Mouse (Mus musculus) hindbrain, embryonic 15.5 days (tissue): ENCODE measurements at regions not wholly inside any gene's neighbourhood (a gene's known extent, or its start where the extent isn't known, plus 50 kb on each side); places are given as distances from the start of the nearest gene placed in this dataset.

Experiments used
- ATAC-seq: fragments of 200-750 bp; cut with Nextera tagmentation; 2 replicates; pipeline ENCODE4 v1.8.0; 2017; ENCODE audit warnings: low read depth, moderate number of reproducible peaks, moderate TSS enrichment; ENCODE audit not compliant: low FRiP score
- H3K27ac ChIP-seq: fragments of 300-500 bp; sonication (generic); replicated peaks from 2 replicates; pipeline ENCODE4 v1.5.1; 2015; ENCODE audit warnings: mild to moderate bottlenecking, inconsistent platforms
- H3K27me3 ChIP-seq: fragments of 300-500 bp; sonication (generic); 2 replicates; pipeline ENCODE4 v1.6.1; 2015; ENCODE audit warnings: control low read depth, inconsistent platforms
- H3K36me3 ChIP-seq: fragments of 300-500 bp; sonication (generic); 2 replicates; pipeline ENCODE4 v1.6.1; 2015; ENCODE audit warnings: control low read depth, inconsistent platforms
- H3K4me1 ChIP-seq: fragments of 300-500 bp; sonication (generic); replicated peaks from 2 replicates; pipeline ENCODE4 v1.6.1; 2015; ENCODE audit warnings: control low read depth, inconsistent platforms
- H3K4me2 ChIP-seq: fragments of 300-500 bp; sonication (generic); 2 replicates; pipeline ENCODE4 v1.6.1; 2015; ENCODE audit warnings: moderate library complexity, mild to moderate bottlenecking, inconsistent platforms
- H3K4me3 ChIP-seq: fragments of 300-500 bp; sonication (generic); 2 replicates; pipeline ENCODE4 v1.5.1; 2015; ENCODE audit warnings: mild to moderate bottlenecking, inconsistent platforms
- H3K9ac ChIP-seq: fragments of 300-500 bp; sonication (generic); 2 replicates; pipeline ENCODE4 v1.6.1; 2015; ENCODE audit warnings: inconsistent platforms
- H3K9me3 ChIP-seq: fragments of 300-500 bp; sonication (generic); 2 replicates; pipeline ENCODE4 v1.6.1; 2016; ENCODE audit warnings: control low read depth, inconsistent platforms
- WGBS: fragments of 180-500 bp; shearing (Covaris S2); methylation state at CpG from one replicate; pipeline ENCODE4 v1.1.7; 2015; 5-methylcytosine and 5-hydroxymethylcytosine counted together

DNA sequence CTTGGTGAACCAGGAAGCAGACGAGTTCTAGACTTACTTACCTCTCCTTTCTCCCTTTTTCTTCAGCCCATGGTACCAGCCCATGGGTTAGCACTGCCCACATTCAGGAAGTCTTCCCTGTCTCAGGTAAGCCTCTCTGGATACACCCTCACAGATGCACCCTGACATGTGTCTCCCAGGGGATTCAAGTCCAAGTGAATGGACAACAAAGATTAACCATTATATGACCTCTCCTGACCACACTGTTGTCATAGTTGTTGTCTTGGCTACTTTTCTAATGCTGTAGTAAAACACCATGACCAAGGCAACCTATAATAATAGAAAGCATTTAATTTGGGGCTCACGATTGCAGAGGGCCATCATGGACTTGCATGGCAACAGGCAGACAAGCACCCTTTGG, 98.8 kb upstream of the Vash1 start:
- Histone ChIP-seq H3K36me3 (no peaks in the 10 kb centered on the region), H3K27ac (peak overlapping the region; percentile 32; the same call in 1 of the 2 replicates), H3K4me3 (no peak overlapping the region), H3K27me3 (no peaks in the 10 kb centered on the region), H3K4me2 (no peak overlapping the region), H3K9me3 (no peaks in the 10 kb centered on the region), H3K4me1 (peaks cover 13% of the 10 kb centered on the region), H3K9ac (no peak overlapping the region)
- ATAC-seq, result no peak
- 78% methylated on average over 2 of the region's 2 CpGs for whole genome bisulfite sequencing

DNA sequence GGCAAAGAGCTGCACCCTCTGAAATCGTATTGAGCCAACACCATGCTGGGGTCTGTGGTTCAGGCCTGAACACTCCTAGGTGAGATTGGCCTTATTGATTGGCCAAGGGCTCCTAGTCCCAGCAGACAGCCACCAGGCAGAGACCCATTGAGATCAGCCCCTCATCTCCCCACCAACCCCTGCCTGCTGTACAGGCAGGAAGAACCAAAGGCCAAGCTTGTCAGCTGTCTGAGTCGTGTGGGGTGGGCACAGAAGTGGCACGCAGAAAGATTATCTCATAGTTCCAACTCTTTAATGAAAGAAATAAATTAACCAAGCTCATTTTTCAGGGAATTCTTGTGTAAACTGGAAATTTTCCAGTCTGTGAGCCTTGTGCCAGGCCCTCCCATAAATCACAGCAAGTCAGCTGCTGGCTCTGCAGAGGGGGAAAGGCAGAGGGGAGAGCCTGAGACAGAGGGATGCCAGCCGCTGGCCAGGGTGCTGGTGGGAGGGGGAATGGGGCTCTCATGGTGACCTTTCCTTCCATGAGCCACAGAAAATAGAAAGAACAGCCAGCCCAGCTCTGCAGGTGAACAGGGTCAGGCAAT, 98.3 kb upstream of the Vash1 start:
- WGBS, result 35% methylated on average over 4 of the region's 4 CpGs
- Histone ChIP-seq H3K36me3 (no peaks in the 10 kb centered on the region), H3K27ac (peak overlapping the region; percentile 32; the same call in 1 of the 2 replicates), H3K4me1 (peaks cover 13% of the 10 kb centered on the region), H3K4me2 (no peak overlapping the region), H3K9me3 (no peaks in the 10 kb centered on the region), H3K9ac (no peak overlapping the region), H3K27me3 (no peaks in the 10 kb centered on the region), H3K4me3 (no peak overlapping the region)
- ATAC-seq, result peak; percentile 84; the same call in 1 of the 2 replicates

DNA sequence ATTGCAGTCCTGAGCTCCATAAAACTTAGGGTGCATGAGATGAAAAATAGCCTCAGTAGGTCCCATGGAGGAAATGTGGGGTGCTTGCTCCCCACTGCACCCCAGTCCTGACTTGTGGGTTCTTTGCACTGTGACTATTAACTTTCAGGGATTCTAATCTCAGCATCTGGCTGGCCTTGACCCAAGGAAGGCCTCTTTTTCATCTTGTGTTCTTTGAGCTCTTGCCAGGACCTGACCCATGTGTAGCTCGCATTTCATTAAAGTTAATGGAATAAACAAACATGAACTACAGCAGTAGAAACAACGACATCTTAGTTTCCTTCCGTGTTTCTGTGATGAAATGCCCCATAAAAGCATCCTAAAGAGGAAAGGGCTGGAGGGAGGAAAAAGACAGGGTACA, 96.4 kb upstream of the Vash1 start:
- WGBS, result 73% methylated on average over 3 of the region's 3 CpGs
- no peaks in the 10 kb centered on the region for H3K9me3 ChIP-seq
- H3K4me3 ChIP-seq, result no peak overlapping the region
- no peaks in the 10 kb centered on the region for H3K27me3 ChIP-seq
- H3K9ac ChIP-seq, result no peak overlapping the region
- H3K27ac ChIP-seq, result no peak overlapping the region
- ATAC-seq, result no peak
- peaks cover 13% of the 10 kb centered on the region for H3K4me1 ChIP-seq
- H3K4me2 ChIP-seq, result no peak overlapping the region
- H3K36me3 ChIP-seq, result no peaks in the 10 kb centered on the region

DNA sequence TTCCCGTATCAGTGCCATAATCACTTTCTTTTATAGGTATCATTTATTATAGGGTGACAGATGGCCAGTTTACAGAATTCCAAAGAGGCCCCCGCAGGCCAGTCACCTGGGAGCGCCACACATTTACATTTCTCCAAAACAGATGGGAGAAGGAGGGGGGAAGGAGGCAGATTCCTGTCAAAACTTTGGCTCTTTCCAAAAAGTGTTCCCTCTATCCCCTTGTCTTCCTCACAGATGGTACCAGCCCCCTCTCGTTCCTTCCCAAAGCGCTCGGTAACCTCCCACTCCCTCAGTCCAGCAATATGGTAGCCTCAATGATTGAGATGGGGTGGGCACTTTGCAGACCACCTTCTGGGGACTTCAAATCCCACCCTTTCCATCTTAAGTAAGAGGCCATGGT, 90.5 kb upstream of the Vash1 start:
- no peaks in the 10 kb centered on the region for H3K9me3 ChIP-seq
- no peak overlapping the region for H3K27ac ChIP-seq
- H3K27me3 ChIP-seq, result no peaks in the 10 kb centered on the region
- 73% methylated on average over 6 of the region's 6 CpGs for WGBS
- H3K4me3 ChIP-seq, result no peak overlapping the region
- H3K36me3 ChIP-seq, result no peaks in the 10 kb centered on the region
- no peak overlapping the region for H3K9ac ChIP-seq
- no peaks in the 10 kb centered on the region; the same call in 1 of the 2 replicates for H3K4me1 ChIP-seq
- no peak overlapping the region for H3K4me2 ChIP-seq
- ATAC-seq, result no peak

DNA sequence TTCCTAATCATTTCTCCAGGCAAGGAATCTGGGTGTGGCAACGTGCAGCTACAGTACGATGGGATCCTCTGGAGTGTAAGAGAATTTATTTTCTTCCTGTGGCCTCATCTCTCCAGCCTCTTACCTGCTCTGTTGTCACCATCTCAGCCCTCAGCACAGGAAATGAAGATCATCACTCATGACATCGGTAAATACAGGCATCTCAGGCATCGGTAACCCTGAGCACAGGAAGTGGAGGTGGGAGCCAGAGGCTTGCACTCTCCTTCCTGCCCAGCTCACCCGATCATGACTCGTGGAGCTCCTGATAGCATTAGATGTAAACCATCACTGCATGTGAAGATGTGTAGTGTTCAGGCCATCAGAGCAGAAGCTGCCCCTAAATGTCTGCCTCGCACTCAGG, 86.0 kb upstream of the Vash1 start:
- ATAC-seq, result no peak
- no peaks in the 10 kb centered on the region for H3K4me1 ChIP-seq
- no peak overlapping the region for H3K27ac ChIP-seq
- no peak overlapping the region for H3K4me2 ChIP-seq
- no peaks in the 10 kb centered on the region for H3K36me3 ChIP-seq
- no peaks in the 10 kb centered on the region for H3K9me3 ChIP-seq
- WGBS, result 89% methylated on average over 7 of the region's 7 CpGs
- no peak overlapping the region for H3K4me3 ChIP-seq
- H3K9ac ChIP-seq, result no peak overlapping the region
- no peaks in the 10 kb centered on the region for H3K27me3 ChIP-seq

DNA sequence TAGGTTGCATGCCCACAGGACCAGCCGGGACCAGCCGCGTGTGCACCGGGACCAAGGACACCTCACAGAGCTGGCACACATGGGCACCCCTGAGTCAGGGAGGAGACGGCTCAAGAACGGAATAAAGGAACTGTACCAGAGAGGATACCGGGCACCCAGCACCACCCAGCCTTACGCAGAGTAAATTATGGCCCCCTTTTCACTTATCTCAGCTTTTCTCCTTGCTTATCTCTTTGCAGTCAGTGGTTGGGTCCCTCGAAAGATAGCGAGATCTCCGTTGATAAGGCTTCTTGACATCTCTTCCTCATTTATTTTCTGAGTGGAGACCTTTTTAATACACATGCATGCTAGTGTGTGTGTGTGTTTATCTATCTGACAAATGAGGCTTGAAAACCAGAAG, 83.9 kb upstream of the Vash1 start:
- Histone ChIP-seq H3K9ac (no peak overlapping the region), H3K4me3 (no peak overlapping the region), H3K4me2 (no peak overlapping the region), H3K36me3 (no peaks in the 10 kb centered on the region), H3K27me3 (no peaks in the 10 kb centered on the region), H3K4me1 (no peaks in the 10 kb centered on the region), H3K9me3 (no peaks in the 10 kb centered on the region), H3K27ac (no peak overlapping the region)
- no peak for ATAC-seq
- 93% methylated on average over 11 of the region's 11 CpGs for WGBS

DNA sequence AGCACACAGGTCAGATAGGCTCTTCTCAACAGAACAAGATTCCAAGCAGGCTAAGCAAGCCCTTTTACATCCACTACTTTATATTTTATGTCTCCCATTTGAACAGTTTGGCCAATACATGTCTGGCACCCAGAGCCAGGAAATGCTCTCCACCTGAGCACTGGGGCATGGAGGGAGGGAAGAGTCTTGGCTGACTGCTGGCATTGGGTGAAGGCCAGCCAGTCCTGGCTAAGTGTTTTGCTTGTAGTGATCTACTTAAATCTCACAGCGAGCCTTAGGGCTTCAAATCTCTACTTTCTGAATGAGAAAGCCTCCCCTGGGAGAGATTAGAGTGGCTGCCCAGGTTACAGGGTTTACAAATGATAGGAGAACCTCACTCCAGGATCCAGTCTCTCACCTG, 78.5 kb upstream of the Vash1 start:
- Histone ChIP-seq H3K36me3 (no peaks in the 10 kb centered on the region), H3K4me3 (no peak overlapping the region), H3K4me2 (no peak overlapping the region), H3K4me1 (no peaks in the 10 kb centered on the region), H3K9me3 (no peaks in the 10 kb centered on the region), H3K27ac (no peak overlapping the region), H3K27me3 (no peaks in the 10 kb centered on the region), H3K9ac (no peak overlapping the region)
- WGBS, result 48% methylated on average over 1 of the region's 1 CpGs
- no peak for ATAC-seq

DNA sequence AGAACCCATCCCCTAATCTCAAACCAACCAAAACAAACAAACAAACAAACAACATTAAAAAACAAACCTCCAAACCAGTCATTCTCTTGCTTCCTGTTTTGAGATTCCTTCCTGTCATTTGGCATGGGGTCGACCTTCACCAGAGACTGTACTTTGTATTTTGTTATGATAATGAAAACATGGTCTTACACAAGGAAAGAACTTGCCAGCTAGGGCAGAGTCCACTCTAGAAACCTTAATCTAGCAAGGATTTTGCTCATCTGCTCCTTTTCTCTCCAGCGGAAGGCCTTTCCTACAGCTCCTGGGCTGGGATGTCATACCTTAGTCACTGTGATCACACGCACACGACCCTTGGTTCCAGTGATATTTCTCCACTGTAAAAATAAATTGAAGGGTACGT, 75.0 kb upstream of the Vash1 start:
- Histone ChIP-seq H3K27ac (no peak overlapping the region), H3K4me2 (no peak overlapping the region), H3K9ac (no peak overlapping the region), H3K27me3 (no peaks in the 10 kb centered on the region), H3K4me3 (no peak overlapping the region), H3K9me3 (no peaks in the 10 kb centered on the region), H3K36me3 (no peaks in the 10 kb centered on the region), H3K4me1 (no peaks in the 10 kb centered on the region)
- WGBS, result 86% methylated on average over 5 of the region's 5 CpGs
- ATAC-seq, result no peak

DNA sequence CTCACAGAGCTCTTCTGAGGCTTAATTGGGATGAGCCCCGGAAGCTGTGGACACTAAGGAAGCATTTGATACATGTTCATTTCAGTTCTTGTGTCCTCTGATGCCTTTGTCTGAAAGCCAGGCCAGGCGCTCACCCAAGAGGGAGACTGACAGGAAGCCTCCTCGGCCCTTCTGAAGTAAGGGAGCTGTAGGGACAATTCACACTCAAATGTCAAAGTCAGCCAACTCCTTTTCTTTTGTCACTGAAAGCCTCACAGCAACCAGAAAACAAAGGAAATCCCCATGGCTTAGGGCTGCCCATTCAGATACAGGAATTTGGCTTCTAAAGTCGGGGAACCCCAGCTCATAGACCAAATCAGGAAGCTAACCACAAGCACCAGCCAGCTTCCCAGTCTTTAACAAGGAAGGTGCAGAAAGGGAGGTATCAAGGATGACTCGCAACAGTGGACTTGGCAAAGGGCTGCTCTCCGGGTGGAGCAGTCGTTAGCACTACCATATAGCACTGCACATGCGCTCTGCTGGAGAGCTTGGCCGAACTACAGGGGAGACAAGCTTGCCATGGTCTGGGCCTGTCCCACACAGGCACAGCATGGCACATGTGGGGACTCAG, 66.0 kb upstream of the Vash1 start:
- Histone ChIP-seq H3K27me3 (no peaks in the 10 kb centered on the region), H3K4me1 (no peaks in the 10 kb centered on the region), H3K4me2 (no peak overlapping the region), H3K9me3 (no peaks in the 10 kb centered on the region), H3K36me3 (no peaks in the 10 kb centered on the region), H3K9ac (no peak overlapping the region), H3K27ac (no peak overlapping the region), H3K4me3 (no peak overlapping the region)
- 50% methylated on average over 9 of the region's 9 CpGs for WGBS
- peak; percentile 38; the same call in 1 of the 2 replicates for ATAC-seq

DNA sequence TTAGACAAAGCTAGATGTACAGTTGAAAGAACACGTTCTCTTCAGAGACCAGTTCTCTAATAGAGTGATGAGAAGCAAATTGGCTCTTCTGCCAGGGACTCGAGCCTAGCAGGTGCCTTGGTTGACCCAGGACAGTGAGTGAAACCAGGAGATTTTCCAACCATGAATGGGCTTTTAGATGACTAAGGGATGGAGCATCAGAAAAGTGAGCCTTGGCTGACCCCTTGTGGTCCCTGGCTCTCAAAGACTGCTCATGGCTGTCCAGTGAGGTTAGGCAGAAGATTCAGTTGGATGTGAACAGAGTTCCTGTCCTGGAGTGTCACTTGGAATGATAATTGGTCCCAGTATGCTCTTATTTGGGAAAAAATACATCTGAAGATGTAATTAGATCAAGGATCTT, 64.3 kb upstream of the Vash1 start:
- 33% methylated on average over 2 of the region's 2 CpGs for WGBS
- Histone ChIP-seq H3K4me1 (no peaks in the 10 kb centered on the region), H3K4me3 (no peak overlapping the region), H3K27me3 (no peaks in the 10 kb centered on the region), H3K27ac (no peak overlapping the region), H3K36me3 (no peaks in the 10 kb centered on the region), H3K9ac (no peak overlapping the region), H3K4me2 (no peak overlapping the region), H3K9me3 (no peaks in the 10 kb centered on the region)
- peak; percentile 72; the same call in 1 of the 2 replicates for ATAC-seq

DNA sequence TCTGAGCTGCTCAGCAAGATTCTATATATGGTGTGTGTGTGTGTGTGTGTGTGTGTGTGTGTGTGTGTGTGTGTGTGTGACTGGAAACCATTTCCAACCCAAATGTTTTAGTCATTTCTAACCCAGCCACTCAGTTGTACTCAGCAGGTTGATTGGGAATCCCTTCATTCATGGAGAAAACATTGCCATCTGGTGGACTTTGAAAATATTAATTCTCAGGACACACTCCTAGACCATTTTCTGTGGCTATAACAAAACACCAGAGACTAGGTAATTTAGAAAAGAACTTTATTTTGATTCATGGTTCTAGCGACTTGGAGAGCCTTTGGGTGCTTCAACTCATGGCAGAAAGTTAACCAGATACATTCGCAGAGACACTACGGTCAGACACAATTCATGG, 62.2 kb upstream of the Vash1 start:
- H3K4me1 ChIP-seq, result no peaks in the 10 kb centered on the region
- H3K27ac ChIP-seq, result no peak overlapping the region
- ATAC-seq, result no peak
- H3K9me3 ChIP-seq, result no peaks in the 10 kb centered on the region
- H3K4me3 ChIP-seq, result no peak overlapping the region
- no peaks in the 10 kb centered on the region for H3K36me3 ChIP-seq
- H3K4me2 ChIP-seq, result no peak overlapping the region
- H3K27me3 ChIP-seq, result no peaks in the 10 kb centered on the region
- WGBS, result 86% methylated on average over 3 of the region's 3 CpGs
- no peak overlapping the region for H3K9ac ChIP-seq

DNA sequence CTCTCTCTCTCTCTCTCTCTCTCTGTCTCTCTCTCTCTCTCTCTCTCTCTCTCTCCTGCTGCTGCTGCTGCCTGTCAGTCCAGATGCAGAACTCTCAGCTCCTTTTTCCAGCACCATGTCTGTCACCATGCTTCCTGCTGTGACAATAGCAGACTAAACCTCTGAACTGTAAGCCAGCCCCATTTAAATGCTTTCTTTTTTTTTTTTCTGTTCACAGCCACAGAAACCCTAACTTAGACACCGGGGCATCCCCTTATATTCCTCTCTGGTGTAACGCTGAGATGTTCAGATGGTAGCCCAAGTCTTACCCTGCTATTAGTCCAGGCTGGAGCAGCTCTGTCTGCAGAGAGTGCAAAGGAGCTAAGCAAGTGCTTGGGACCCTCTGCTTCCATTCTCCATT, 54.3 kb upstream of the Vash1 start:
- H3K4me1 ChIP-seq, result no peaks in the 10 kb centered on the region
- H3K9ac ChIP-seq, result no peak overlapping the region
- no peak overlapping the region for H3K4me3 ChIP-seq
- H3K4me2 ChIP-seq, result no peak overlapping the region
- WGBS, result 76% methylated on average over 2 of the region's 2 CpGs
- no peak overlapping the region for H3K27ac ChIP-seq
- no peaks in the 10 kb centered on the region for H3K9me3 ChIP-seq
- no peaks in the 10 kb centered on the region for H3K27me3 ChIP-seq
- ATAC-seq, result no peak
- H3K36me3 ChIP-seq, result no peaks in the 10 kb centered on the region

DNA sequence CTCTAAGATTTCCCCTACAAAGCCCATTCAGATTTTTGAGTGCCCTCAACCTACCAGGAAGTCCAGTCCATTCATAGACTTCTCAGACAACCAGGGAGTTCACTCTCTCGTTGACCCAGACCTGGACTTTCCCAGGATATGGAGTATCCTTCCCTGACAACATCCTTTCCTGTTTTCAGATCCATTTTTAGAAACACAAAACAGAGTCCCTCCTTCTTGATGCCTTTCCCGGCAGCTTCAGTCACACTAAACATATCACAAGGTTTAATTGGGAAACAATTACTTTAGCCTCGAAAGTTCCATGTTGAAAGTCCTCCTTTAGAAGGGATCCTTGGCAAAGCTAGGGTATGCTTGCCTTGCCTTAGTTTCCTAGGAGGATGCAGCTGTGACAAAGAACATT, 51.8 kb upstream of the Vash1 start:
- no peak for ATAC-seq
- Histone ChIP-seq H3K9ac (no peak overlapping the region), H3K27me3 (no peaks in the 10 kb centered on the region), H3K4me1 (no peaks in the 10 kb centered on the region), H3K4me3 (no peak overlapping the region), H3K9me3 (no peaks in the 10 kb centered on the region), H3K4me2 (no peak overlapping the region), H3K36me3 (no peaks in the 10 kb centered on the region), H3K27ac (no peak overlapping the region)
- 80% methylated on average over 3 of the region's 3 CpGs for WGBS
